Mouse (Mus musculus) midbrain, embryonic 16.5 days (tissue): ENCODE measurements around the gene Psmd11. TPM values are rescaled to one million over a fixed set of nuclear protein-coding genes. Genes with fewer than 3 reads are reported as not detected.

Experiments
- ATAC-seq: fragments of 200-750 bp; cut with Nextera tagmentation; 2 replicates; pipeline ENCODE4 v1.8.0; 2017; ENCODE audit warnings: moderate TSS enrichment
- H3K27ac ChIP-seq: fragments of 300-500 bp; sonication (generic); 2 replicates; pipeline ENCODE4 v1.5.1; 2014; ENCODE audit warnings: mild to moderate bottlenecking, low read length, mixed read lengths
- H3K27me3 ChIP-seq: fragments of 300-500 bp; sonication (generic); 2 replicates; pipeline ENCODE4 v1.6.1; 2014; ENCODE audit warnings: low read depth, low read length, mixed read lengths; ENCODE audit not compliant: control insufficient read depth, insufficient read depth
- H3K36me3 ChIP-seq: fragments of 300-500 bp; sonication (generic); 2 replicates; pipeline ENCODE4 v1.6.1; 2014; ENCODE audit warnings: mild to moderate bottlenecking, low read length, moderate library complexity, mixed read lengths; ENCODE audit not compliant: control insufficient read depth, insufficient read depth
- H3K4me1 ChIP-seq: fragments of 300-500 bp; sonication (generic); 2 replicates; pipeline ENCODE4 v1.6.1; 2014; ENCODE audit warnings: mild to moderate bottlenecking, low read length, mixed read lengths; ENCODE audit not compliant: control insufficient read depth, insufficient read depth
- H3K4me2 ChIP-seq: fragments of 300-500 bp; sonication (generic); 2 replicates; pipeline ENCODE4 v1.6.1; 2014; ENCODE audit warnings: mild to moderate bottlenecking, low read length, mixed read lengths
- H3K4me3 ChIP-seq: fragments of 300-500 bp; sonication (generic); 2 replicates; pipeline ENCODE4 v1.5.1; 2014; ENCODE audit warnings: low read depth, mild to moderate bottlenecking, low read length, moderate library complexity, mixed read lengths
- H3K9ac ChIP-seq: fragments of 300-500 bp; sonication (generic); 2 replicates; pipeline ENCODE4 v1.6.1; 2014; ENCODE audit warnings: low read depth, low read length, mixed read lengths
- H3K9me3 ChIP-seq: fragments of 300-500 bp; sonication (generic); replicated peaks from 2 replicates; pipeline ENCODE4 v1.6.1; 2014; ENCODE audit warnings: mild to moderate bottlenecking, low read length, mixed read lengths; ENCODE audit not compliant: control insufficient read depth, poor library complexity, severe bottlenecking
- WGBS: fragments of 180-500 bp; shearing (Covaris S2); extraction: QIAGEN DNeasy Blood & Tissue Kit; methylation state at CpG from one replicate; pipeline ENCODE4 v1.1.7; 2014; 5-methylcytosine and 5-hydroxymethylcytosine counted together
- polyA plus RNA-seq: library from polyadenylated mRNA; unstranded; fragments of >200 nt; fragmentation: Nextera tagmentation; extraction: Ambion mirVana; gene quantifications from 2 replicates; pipeline ENCODE4 v1.2.1, GENCODE M21; 2015

Psmd11 gene
- polyA plus RNA-seq, 1 experiment from 2014 or later: 270 TPM

GRCm38 (mm10) chr11:80495972-80496371, 67.6 kb downstream of the Psmd11 start:
- WGBS: 97% methylated on average over 6 of the region's 6 CpGs
- Histone ChIP-seq H3K9me3 (no peaks in the 10 kb centered on the region), H3K4me2 (no peak overlapping the region), H3K36me3 (no peaks in the 10 kb centered on the region), H3K27ac (no peak overlapping the region), H3K27me3 (no peaks in the 10 kb centered on the region), H3K4me3 (no peak overlapping the region), H3K9ac (no peak overlapping the region), H3K4me1 (peaks cover 25% of the 10 kb centered on the region)
- ATAC-seq: no peak

DNA sequence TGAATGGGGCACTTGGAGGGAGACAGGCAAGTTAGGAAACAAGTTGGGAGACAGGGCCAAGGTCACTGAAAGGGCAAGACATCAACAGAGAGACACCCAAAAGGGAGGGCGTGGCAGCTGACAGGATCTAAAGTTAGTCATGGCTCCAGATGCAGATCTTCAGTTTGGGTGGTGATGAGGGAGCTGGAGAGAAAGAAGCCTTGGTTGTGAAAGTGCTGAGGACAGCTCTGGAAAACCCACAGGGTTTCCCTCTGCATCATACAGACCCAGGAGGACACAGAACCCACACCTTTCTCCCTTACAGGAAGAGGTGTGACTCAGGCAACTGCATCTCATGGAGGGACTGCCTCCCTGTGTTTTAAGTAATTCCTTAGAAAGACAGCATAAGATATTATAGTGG, 68.2 kb downstream of the Psmd11 start:
- H3K4me1 ChIP-seq: peaks cover 25% of the 10 kb centered on the region
- H3K9ac ChIP-seq: no peak overlapping the region
- WGBS: 92% methylated on average over 1 of the region's 1 CpGs
- no peaks in the 10 kb centered on the region for H3K27me3 ChIP-seq
- H3K9me3 ChIP-seq: no peaks in the 10 kb centered on the region
- no peak overlapping the region for H3K27ac ChIP-seq
- H3K4me3 ChIP-seq: no peak overlapping the region
- ATAC-seq: no peak
- no peak overlapping the region for H3K4me2 ChIP-seq
- no peaks in the 10 kb centered on the region for H3K36me3 ChIP-seq

DNA sequence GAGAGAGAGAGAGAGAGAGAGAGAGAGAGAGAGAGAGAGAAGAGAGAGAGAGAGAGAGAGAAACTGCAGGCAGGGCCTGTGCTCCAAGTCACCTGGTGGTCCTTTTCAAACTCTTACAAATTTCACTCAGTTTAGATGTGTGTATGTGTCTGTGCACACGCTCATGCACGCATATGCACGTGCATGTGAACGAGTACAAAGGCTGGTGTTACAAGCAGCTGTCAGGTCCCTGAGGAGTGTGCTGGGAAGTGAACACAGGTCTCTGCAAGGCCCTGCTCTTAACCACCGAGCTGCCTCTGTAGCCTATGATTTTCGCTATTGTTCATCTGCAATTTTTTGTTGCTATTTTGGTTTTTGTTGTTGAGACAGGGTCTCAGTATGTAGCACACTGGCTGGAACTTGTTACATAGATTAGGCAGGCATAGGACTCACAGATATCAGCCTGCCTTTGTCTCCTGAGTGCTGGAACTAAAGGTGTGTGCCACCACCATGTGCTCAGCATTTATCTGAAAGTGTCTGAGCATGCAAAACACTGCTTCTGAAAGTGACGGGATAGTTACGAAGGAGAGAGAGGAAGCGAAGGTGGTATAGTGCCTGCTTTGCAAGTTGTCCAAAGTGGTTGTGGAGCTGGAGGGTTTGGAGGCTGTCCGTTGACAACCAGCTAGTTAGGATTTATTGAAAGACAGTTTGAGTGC, 69.0 kb downstream of the Psmd11 start:
- Histone ChIP-seq H3K36me3 (no peaks in the 10 kb centered on the region), H3K4me1 (peaks cover 25% of the 10 kb centered on the region), H3K4me3 (no peak overlapping the region), H3K9ac (no peak overlapping the region), H3K4me2 (no peak overlapping the region), H3K27ac (no peak overlapping the region), H3K27me3 (no peaks in the 10 kb centered on the region), H3K9me3 (no peaks in the 10 kb centered on the region)
- no peak for ATAC-seq
- 83% methylated on average over 10 of the region's 10 CpGs for WGBS

DNA sequence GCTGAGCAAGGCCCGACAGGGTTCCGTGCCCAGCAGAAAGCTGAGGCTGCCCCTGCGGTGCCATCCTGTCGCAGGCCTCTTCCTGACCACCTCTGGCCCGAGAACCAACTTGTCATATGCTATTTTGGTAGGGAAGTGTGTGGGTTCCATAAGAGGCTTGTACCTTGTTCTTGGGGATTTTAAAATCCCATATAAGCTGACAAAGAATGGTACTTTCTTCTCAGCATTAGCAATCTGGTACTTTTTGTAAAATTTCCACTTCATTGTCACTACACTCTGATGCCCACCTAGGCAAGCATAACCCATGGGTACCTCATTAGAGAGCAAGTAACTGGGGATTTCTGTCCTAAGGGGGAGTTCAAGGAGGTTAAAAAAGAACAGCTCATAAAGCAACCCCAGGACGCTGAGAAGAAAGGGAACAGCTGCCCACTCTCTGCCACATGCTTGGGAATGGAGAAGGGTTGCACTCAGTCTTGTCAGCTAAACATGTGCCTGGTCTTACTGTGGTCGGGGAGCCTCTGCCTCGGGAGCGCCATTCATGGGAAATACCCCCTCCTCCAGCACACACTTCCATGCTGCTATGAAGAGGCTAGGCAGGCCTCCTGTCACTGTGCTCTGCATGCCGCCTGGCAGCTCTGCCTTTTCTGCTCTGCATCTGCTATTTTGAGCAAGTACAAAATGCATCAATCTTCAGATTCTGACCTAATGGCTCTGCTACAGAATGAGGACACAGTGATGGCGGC, 70.1 kb downstream of the Psmd11 start:
- Histone ChIP-seq H3K9ac (peak overlapping the region; percentile 44; the same call in 1 of the 2 replicates), H3K4me3 (no peak overlapping the region), H3K4me2 (no peak overlapping the region; the same call in 1 of the 2 replicates), H3K27me3 (no peaks in the 10 kb centered on the region), H3K36me3 (no peaks in the 10 kb centered on the region), H3K9me3 (no peaks in the 10 kb centered on the region), H3K4me1 (peaks cover 31% of the 10 kb centered on the region), H3K27ac (peak overlapping the region; percentile 81)
- WGBS: 40% methylated on average over 11 of the region's 11 CpGs
- no peak for ATAC-seq

DNA sequence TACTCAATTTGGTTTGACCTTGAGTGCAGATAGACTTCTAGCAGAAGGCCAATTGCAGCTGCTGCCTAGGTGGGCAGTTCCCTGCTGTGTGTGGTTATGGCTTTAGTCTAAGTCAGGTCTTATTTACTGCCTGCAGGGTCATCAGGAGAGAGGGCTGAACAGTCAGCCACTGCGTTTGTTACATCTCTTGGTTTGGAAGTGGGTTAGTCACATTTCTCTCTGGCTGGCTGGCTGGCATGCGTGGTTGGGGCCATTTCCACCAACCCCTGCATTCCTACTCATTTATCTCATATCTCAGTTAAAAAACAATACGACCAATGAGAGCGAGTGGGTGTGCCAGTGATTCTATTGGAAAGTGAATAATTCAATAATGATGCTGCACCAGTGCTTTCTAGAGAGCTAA, 71.1 kb downstream of the Psmd11 start:
- 56% methylated on average over 4 of the region's 4 CpGs for WGBS

GRCm38 (mm10) chr11:80503281-80503680, 74.9 kb downstream of the Psmd11 start:
- Histone ChIP-seq H3K9me3 (no peaks in the 10 kb centered on the region), H3K36me3 (no peaks in the 10 kb centered on the region), H3K4me3 (no peak overlapping the region), H3K27ac (peak overlapping the region; percentile 100), H3K4me2 (peak overlapping the region; percentile 40; the same call in 1 of the 2 replicates), H3K9ac (peak overlapping the region; percentile 68), H3K4me1 (peaks cover 53% of the 10 kb centered on the region), H3K27me3 (no peaks in the 10 kb centered on the region)
- ATAC-seq: 0 out of 2 replicates have a peak, but pooled peaks have one; percentile 1
- WGBS: 66% methylated on average over 6 of the region's 6 CpGs

More for the DNA sequence above, 71.1 kb downstream of the Psmd11 start:
- no peaks in the 10 kb centered on the region for H3K27me3 ChIP-seq
- ATAC-seq: no peak
- H3K9ac ChIP-seq: no peak overlapping the region
- H3K4me2 ChIP-seq: no peak overlapping the region
- H3K9me3 ChIP-seq: no peaks in the 10 kb centered on the region
- peak overlapping the region; percentile 81 for H3K27ac ChIP-seq
- no peak overlapping the region for H3K4me3 ChIP-seq
- peaks cover 40% of the 10 kb centered on the region for H3K4me1 ChIP-seq
- no peaks in the 10 kb centered on the region for H3K36me3 ChIP-seq

- Histone ChIP-seq H3K4me3 (no peak overlapping the region), H3K9me3 (no peaks in the 10 kb centered on the region), H3K36me3 (no peaks in the 10 kb centered on the region), H3K27ac (peak overlapping the region; percentile 100), H3K9ac (peak overlapping the region; percentile 68), H3K27me3 (no peaks in the 10 kb centered on the region), H3K4me1 (peaks cover 52% of the 10 kb centered on the region), H3K4me2 (peak overlapping the region; percentile 40)
- peak; percentile 94 for ATAC-seq
- 7% methylated on average over 13 of the region's 13 CpGs for WGBS
Measured at GRCm38 (mm10) chr11:80503726-80504452, 75.5 kb downstream of the Psmd11 start.

DNA sequence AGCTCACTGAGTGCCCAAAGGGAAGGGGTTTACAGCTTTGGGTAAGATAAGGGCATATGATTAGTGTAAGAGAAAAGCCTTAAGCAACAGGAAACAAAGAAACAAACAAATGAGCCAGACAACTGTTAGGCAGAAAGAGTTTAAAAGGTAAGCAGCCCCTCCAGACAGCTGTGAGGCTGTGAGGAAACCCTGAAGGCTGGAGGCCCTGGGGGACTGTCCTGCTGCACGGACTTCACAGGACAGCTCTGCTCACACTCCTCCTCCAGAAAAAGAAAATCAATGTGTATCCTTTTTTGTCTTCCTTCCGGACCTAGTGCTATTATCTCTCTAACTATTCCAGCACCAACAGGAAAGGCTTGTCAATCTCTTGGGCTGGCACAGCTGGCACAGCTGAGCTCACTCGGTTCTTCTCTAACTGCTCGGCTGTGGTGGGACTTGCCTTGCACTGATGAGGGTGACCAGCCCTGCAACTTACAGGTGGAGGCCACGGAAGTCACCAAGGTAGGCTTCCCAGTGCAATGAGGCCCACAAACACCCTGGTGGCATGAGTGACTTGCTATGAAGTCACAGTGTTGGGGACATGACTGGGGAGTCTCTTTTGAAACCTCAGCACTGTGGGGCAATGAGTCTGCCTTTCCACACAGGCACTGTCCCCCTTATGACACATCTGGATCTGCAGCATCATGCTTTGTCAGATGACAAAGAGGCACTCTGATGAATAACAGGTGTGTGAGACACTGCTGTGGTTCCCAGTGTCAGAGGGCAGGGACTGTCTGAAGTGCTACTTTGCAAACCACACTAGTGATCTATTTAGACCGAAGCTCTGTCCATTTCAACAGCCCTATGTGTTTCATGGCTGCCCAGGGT, 76.3 kb downstream of the Psmd11 start:
- Histone ChIP-seq H3K9me3 (no peaks in the 10 kb centered on the region), H3K9ac (peak overlapping the region; percentile 45), H3K4me2 (peak overlapping the region; percentile 40), H3K27ac (peak overlapping the region; percentile 100), H3K27me3 (no peaks in the 10 kb centered on the region), H3K4me3 (no peak overlapping the region), H3K4me1 (peaks cover 52% of the 10 kb centered on the region), H3K36me3 (no peaks in the 10 kb centered on the region)
- WGBS: 26% methylated on average over 6 of the region's 6 CpGs
- ATAC-seq: peak; percentile 47
